Mouse (Mus musculus): ENCODE data around the gene Adra1d. TPM values are rescaled to one million over a fixed set of nuclear protein-coding genes. Genes with fewer than 3 reads are reported as not detected.

Gene Adra1d
- total and polyA plus RNA-seq, 3 experiments = not detected

- H3K4me3 ChIP-seq (replicated peaks in 1 of 3; ENCODE audit: low read depth in 2 of 3, low read length in 2 of 3, poor library complexity in 1 of 3) = no peak overlapping the region
- no peak overlapping the region for H3K9ac ChIP-seq (ENCODE audit: insufficient read depth, low read depth)
- H3K36me3 ChIP-seq (replicated peaks in 1 of 2; ENCODE audit: control insufficient read depth in 1 of 2, insufficient read depth in 1 of 2, low read length in 1 of 2) = no peaks in the 10 kb centered on the region
- H3K79me2 ChIP-seq (replicated peaks; ENCODE audit: control insufficient read depth, extremely low read depth, insufficient read depth, poor library complexity, severe bottlenecking) = no peaks in the 10 kb centered on the region
- peaks cover 57% of the 10 kb centered on the region for H3K27me3 ChIP-seq (replicated peaks)
- in situ Hi-C loops (cut with MboI; ENCODE audit: low pct_ligation_motif_present, low pct_unique_long_range_greater_than_20kb, low sequenced_read_pairs) = loop anchor here (25.0 kb wide), 1 partner anchor 390 kb away; no protein-coding TSS in a partner anchor
- no peak overlapping the region for H3K27ac ChIP-seq (ENCODE audit: insufficient read depth, low read depth)
- no peak for DNase-seq (ENCODE audit: extremely low read depth)
- dilution Hi-C loops (cut with MboI; ENCODE audit: extremely low pct_ligation_motif_present, extremely low pct_unique_long_range_greater_than_20kb, low sequenced_read_pairs) = no loop called here
- no peak for TF ChIP-seq MEF2A (IDR thresholded peaks at IDR 0.05; ENCODE audit: borderline replicate concordance, low read depth, low read length)
- no peak for TF ChIP-seq KAT2A (IDR thresholded peaks at IDR 0.05; ENCODE audit: insufficient replicate concordance, low read length)
- TF ChIP-seq SIN3A (IDR thresholded peaks at IDR 0.05; ENCODE audit: low read length) = no peak
- no peak for TF ChIP-seq TCF12 (IDR thresholded peaks at IDR 0.05; ENCODE audit: low read depth, low read length)
- TF ChIP-seq JUND (conservative IDR thresholded peaks at IDR 0.05; ENCODE audit: low read depth, low read length) = no peak
- TF ChIP-seq TBP (conservative IDR thresholded peaks at IDR 0.05; ENCODE audit: low read depth, low read length) = no peak
- TF ChIP-seq JUN (IDR thresholded peaks at IDR 0.05; ENCODE audit: insufficient read depth, low read depth, low read length) = no peak
- no peak for TF ChIP-seq IRF4 (IDR thresholded peaks at IDR 0.05; ENCODE audit: low read depth, low read length)
- TF ChIP-seq SMC3 (IDR thresholded peaks at IDR 0.05; ENCODE audit: low read depth, low read length) = no peak
- no peak for TF ChIP-seq ZKSCAN1 (IDR thresholded peaks at IDR 0.05; ENCODE audit: borderline replicate concordance, low read depth, low read length)
- TF ChIP-seq MAZ (IDR thresholded peaks at IDR 0.05; ENCODE audit: low read depth, low read length) = no peak
- TF ChIP-seq RCOR1 (conservative IDR thresholded peaks at IDR 0.05; ENCODE audit: low read depth, low read length) = no peak
- no peak for TF ChIP-seq POLR2AphosphoS2 (IDR thresholded peaks at IDR 0.05; ENCODE audit: low read depth, low read length)
- TF ChIP-seq POLR2A (IDR thresholded peaks at IDR 0.05; ENCODE audit: low read depth, low read length) = no peak
- TF ChIP-seq CHD1 (IDR thresholded peaks at IDR 0.05; ENCODE audit: low read depth, low read length) = no peak
- no peak for TF ChIP-seq USF1 (IDR thresholded peaks at IDR 0.05; ENCODE audit: low read depth, low read length)
- TF ChIP-seq EP300 (IDR thresholded peaks at IDR 0.05; ENCODE audit: low read length) = no peak
- TF ChIP-seq MYC (IDR thresholded peaks at IDR 0.05; ENCODE audit: low read depth, low read length) = no peak
- no peak for TF ChIP-seq GABPA (IDR thresholded peaks at IDR 0.05; ENCODE audit: insufficient replicate concordance, low read depth, low read length)
- peak overlapping the region; percentile 14; the same call in 1 of the 2 replicates for H3K4me2 ChIP-seq (ENCODE audit: insufficient read depth, low read depth, poor library complexity, severe bottlenecking)
- H3K4me1 ChIP-seq (ENCODE audit: control insufficient read depth in 1 of 2, insufficient read depth in 2 of 2) = peaks cover 0 to 7% of the 10 kb centered on the region in 2 experiments; a peak in 3 of 4 replicates
- H3K9me3 ChIP-seq (replicated peaks; ENCODE audit: low read length) = no peaks in the 10 kb centered on the region
These were observed 15.2 kb downstream of the Adra1d start for GRCm38 (mm10) chr2:131546745-131547408.

GRCm38 (mm10) chr2:131546308-131546700, 15.8 kb downstream of the Adra1d start:
- Histone ChIP-seq H3K4me3 (replicated peaks in 1 of 3; ENCODE audit: low read depth in 2 of 3, low read length in 2 of 3, poor library complexity in 1 of 3) (no peak overlapping the region), H3K4me2 (ENCODE audit: insufficient read depth, low read depth, poor library complexity, severe bottlenecking) (peak overlapping the region; percentile 54), H3K4me1 (ENCODE audit: control insufficient read depth in 1 of 2, insufficient read depth in 2 of 2) (peaks cover 0 to 7% of the 10 kb centered on the region in 2 experiments; a peak in 3 of 4 replicates), H3K9ac (ENCODE audit: insufficient read depth, low read depth) (no peak overlapping the region), H3K27ac (ENCODE audit: insufficient read depth, low read depth) (no peak overlapping the region), H3K36me3 (replicated peaks in 1 of 2; ENCODE audit: control insufficient read depth in 1 of 2, insufficient read depth in 1 of 2, low read length in 1 of 2) (no peaks in the 10 kb centered on the region), H3K27me3 (replicated peaks) (peaks cover 55% of the 10 kb centered on the region), H3K9me3 (replicated peaks; ENCODE audit: low read length) (no peaks in the 10 kb centered on the region), H3K79me2 (replicated peaks; ENCODE audit: control insufficient read depth, extremely low read depth, insufficient read depth, poor library complexity, severe bottlenecking) (no peaks in the 10 kb centered on the region)
- no peak for DNase-seq (ENCODE audit: extremely low read depth)
- in situ Hi-C loops (cut with MboI; ENCODE audit: low pct_ligation_motif_present, low pct_unique_long_range_greater_than_20kb, low sequenced_read_pairs) = loop anchor here (25.0 kb wide), 1 partner anchor 391 kb away; no protein-coding TSS in a partner anchor
- dilution Hi-C loops (cut with MboI; ENCODE audit: extremely low pct_ligation_motif_present, extremely low pct_unique_long_range_greater_than_20kb, low sequenced_read_pairs) = no loop called here
- no peak for TF ChIP-seq ZMIZ1 (IDR thresholded peaks at IDR 0.05; ENCODE audit: low read depth, low read length)
- TF ChIP-seq TBP (conservative IDR thresholded peaks at IDR 0.05; ENCODE audit: low read depth, low read length) = no peak
- TF ChIP-seq USF1 (IDR thresholded peaks at IDR 0.05; ENCODE audit: low read depth, low read length) = no peak
- no peak for TF ChIP-seq ZKSCAN1 (IDR thresholded peaks at IDR 0.05; ENCODE audit: borderline replicate concordance, low read depth, low read length)
- no peak for TF ChIP-seq SMC3 (IDR thresholded peaks at IDR 0.05; ENCODE audit: low read depth, low read length)
- no peak for TF ChIP-seq IRF4 (IDR thresholded peaks at IDR 0.05; ENCODE audit: low read depth, low read length)
- TF ChIP-seq RAD21 (IDR thresholded peaks at IDR 0.05; ENCODE audit: low read depth, low read length) = no peak
- no peak for TF ChIP-seq ELF1 (IDR thresholded peaks at IDR 0.05; ENCODE audit: low read depth, low read length)
